Mouse (Mus musculus) liver, embryonic 12.5 days (tissue): ENCODE measurements around the gene 4930595D18Rik. TPM values are rescaled to one million over a fixed set of nuclear protein-coding genes. Genes with fewer than 3 reads are reported as not detected.
A peak's percentile ranks its signal among the peaks of the same experiment; 100 is the strongest.

Experiments used
- ATAC-seq: fragments of 200-750 bp; cut with Nextera tagmentation; 2 replicates; pipeline ENCODE4 v1.8.0; 2017; ENCODE audit warnings: moderate number of reproducible peaks, mild to moderate bottlenecking, moderate library complexity
- H3K27ac ChIP-seq: fragments of 300-500 bp; sonication (generic); 2 replicates; pipeline ENCODE4 v1.5.1; 2016; ENCODE audit warnings: mild to moderate bottlenecking
- H3K27me3 ChIP-seq: fragments of 300-500 bp; sonication (generic); replicated peaks from 2 replicates; pipeline ENCODE4 v1.6.1; 2016; ENCODE audit warnings: mild to moderate bottlenecking, moderate library complexity
- H3K36me3 ChIP-seq: fragments of 300-500 bp; sonication (generic); 2 replicates; pipeline ENCODE4 v1.6.1; 2016; ENCODE audit warnings: mild to moderate bottlenecking, moderate library complexity
- H3K4me1 ChIP-seq: fragments of 300-500 bp; sonication (generic); 2 replicates; pipeline ENCODE4 v1.6.1; 2016
- H3K4me2 ChIP-seq: fragments of 300-500 bp; sonication (generic); 2 replicates; pipeline ENCODE4 v1.6.1; 2016; ENCODE audit warnings: mild to moderate bottlenecking, moderate library complexity
- H3K4me3 ChIP-seq: fragments of 300-500 bp; sonication (generic); 2 replicates; pipeline ENCODE4 v1.5.1; 2016; ENCODE audit warnings: mild to moderate bottlenecking, moderate library complexity
- H3K9ac ChIP-seq: fragments of 300-500 bp; sonication (generic); 2 replicates; pipeline ENCODE4 v1.6.1; 2016; ENCODE audit warnings: mild to moderate bottlenecking, moderate library complexity
- H3K9me3 ChIP-seq: fragments of 300-500 bp; sonication (generic); replicated peaks from 2 replicates; pipeline ENCODE4 v1.6.1; 2016; ENCODE audit warnings: mild to moderate bottlenecking, moderate library complexity
- WGBS: fragments of 180-500 bp; shearing (Covaris S2); methylation state at CpG from one replicate; pipeline ENCODE4 v1.1.7; 2016; ENCODE audit not compliant: insufficient replicate concordance; 5-methylcytosine and 5-hydroxymethylcytosine counted together
- polyA plus RNA-seq: library from polyadenylated mRNA; unstranded; fragments of >200 nt; fragmentation: Nextera tagmentation; extraction: Ambion mirVana; gene quantifications from 2 replicates; pipeline ENCODE4 v1.2.1, GENCODE M21; 2016

The 4930595D18Rik gene
- polyA plus RNA-seq, 1 experiment from 2014 or later, result not detected

- WGBS, result 40% methylated on average over 5 of the region's 5 CpGs
- ATAC-seq, result peak; percentile 95
- Histone ChIP-seq H3K9ac (peak overlapping the region; percentile 53; the same call in 1 of the 2 replicates), H3K4me2 (peak overlapping the region; percentile 32), H3K4me3 (no peak overlapping the region), H3K36me3 (no peaks in the 10 kb centered on the region), H3K27me3 (peaks cover 10% of the 10 kb centered on the region; the same call in 1 of the 2 replicates), H3K9me3 (no peaks in the 10 kb centered on the region), H3K4me1 (peaks cover 54% of the 10 kb centered on the region), H3K27ac (peak overlapping the region; percentile 68)
Measured at GRCm38 (mm10) chr12:111151422-111152156, 32.7 kb downstream of the 4930595D18Rik start.

DNA sequence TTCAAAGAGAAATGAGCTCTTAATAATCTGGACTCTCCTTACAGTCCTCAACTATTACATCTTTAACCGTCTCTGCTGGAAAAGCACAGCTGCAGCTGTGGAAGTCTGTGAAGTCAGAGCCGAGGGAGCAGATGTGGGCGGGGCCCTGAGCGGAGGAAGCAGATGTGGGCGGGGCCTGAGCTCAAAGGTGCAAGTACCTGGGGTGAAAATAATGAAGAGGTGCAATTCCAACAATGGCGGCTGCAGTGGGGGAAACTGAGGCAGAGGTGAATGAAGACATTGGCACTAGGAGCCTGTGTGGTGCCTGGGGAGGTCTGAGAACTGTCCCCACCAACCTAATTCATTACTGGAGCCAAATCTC is 34.1 kb downstream of the 4930595D18Rik start:
- no peak for ATAC-seq
- peak overlapping the region; percentile 41 for H3K4me2 ChIP-seq

GRCm38 (mm10) chr12:111149495-111150235 is 34.6 kb downstream of the 4930595D18Rik start:
- Histone ChIP-seq H3K27me3 (peaks cover 10% of the 10 kb centered on the region; the same call in 1 of the 2 replicates), H3K27ac (no peak overlapping the region), H3K9me3 (no peaks in the 10 kb centered on the region), H3K4me1 (peaks cover 54% of the 10 kb centered on the region), H3K4me2 (peak overlapping the region; percentile 41), H3K36me3 (no peaks in the 10 kb centered on the region), H3K9ac (no peak overlapping the region), H3K4me3 (no peak overlapping the region)
- 43% methylated on average over 17 of the region's 17 CpGs for WGBS
- no peak for ATAC-seq

More for the DNA sequence above, 34.1 kb downstream of the 4930595D18Rik start:
- H3K27ac ChIP-seq, result no peak overlapping the region
- H3K27me3 ChIP-seq, result peaks cover 10% of the 10 kb centered on the region; the same call in 1 of the 2 replicates
- no peaks in the 10 kb centered on the region for H3K9me3 ChIP-seq
- H3K9ac ChIP-seq, result no peak overlapping the region
- peaks cover 54% of the 10 kb centered on the region for H3K4me1 ChIP-seq
- no peak overlapping the region for H3K4me3 ChIP-seq
- H3K36me3 ChIP-seq, result no peaks in the 10 kb centered on the region
- 7% methylated on average over 6 of the region's 6 CpGs for WGBS

- Histone ChIP-seq H3K9ac (no peak overlapping the region), H3K36me3 (no peaks in the 10 kb centered on the region), H3K4me2 (0 out of 2 replicates have a peak overlapping the region, but pooled peaks have one; percentile 0), H3K27ac (no peak overlapping the region), H3K4me1 (peaks cover 30% of the 10 kb centered on the region), H3K27me3 (peaks cover 19% of the 10 kb centered on the region; the same call in 1 of the 2 replicates), H3K9me3 (0 out of 2 replicates have a peak, but pooled peaks cover 5% of the 10 kb centered on the region), H3K4me3 (no peak overlapping the region)
- WGBS, result 58% methylated on average over 9 of the region's 9 CpGs
- ATAC-seq, result peak; percentile 24; the same call in 1 of the 2 replicates
Measured at GRCm38 (mm10) chr12:111145269-111145668, 39.0 kb downstream of the 4930595D18Rik start.

DNA sequence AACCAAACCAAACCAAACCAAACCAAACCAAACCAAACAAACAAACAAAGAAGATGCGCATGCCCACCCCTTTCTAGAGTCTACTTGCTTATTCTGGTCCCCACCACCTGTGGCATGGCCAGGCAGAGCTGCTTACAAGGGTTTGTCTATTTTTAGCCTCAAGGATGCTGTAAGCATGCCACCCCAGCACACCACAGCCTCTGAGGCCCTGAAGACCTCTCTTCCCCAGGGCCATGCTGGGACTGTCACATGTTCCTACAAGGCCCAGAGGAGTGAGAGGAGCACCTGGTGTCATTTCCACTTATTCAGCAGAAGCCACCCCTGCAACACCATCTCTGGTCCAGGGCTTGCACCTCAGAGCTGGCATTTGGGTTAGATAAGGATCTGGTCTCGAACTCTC is 39.7 kb downstream of the 4930595D18Rik start:
- no peak overlapping the region for H3K4me2 ChIP-seq
- no peak overlapping the region for H3K4me3 ChIP-seq
- 78% methylated on average over 2 of the region's 2 CpGs for WGBS
- H3K27ac ChIP-seq, result no peak overlapping the region
- peaks cover 23% of the 10 kb centered on the region for H3K4me1 ChIP-seq
- peaks cover 19% of the 10 kb centered on the region; the same call in 1 of the 2 replicates for H3K27me3 ChIP-seq
- H3K36me3 ChIP-seq, result no peaks in the 10 kb centered on the region
- H3K9ac ChIP-seq, result no peak overlapping the region
- 0 out of 2 replicates have a peak, but pooled peaks cover 5% of the 10 kb centered on the region for H3K9me3 ChIP-seq
- no peak for ATAC-seq

- Histone ChIP-seq H3K27me3 (peaks cover 19% of the 10 kb centered on the region; the same call in 1 of the 2 replicates), H3K36me3 (no peaks in the 10 kb centered on the region), H3K4me3 (no peak overlapping the region), H3K9me3 (0 out of 2 replicates have a peak, but pooled peaks cover 9% of the 10 kb centered on the region), H3K9ac (no peak overlapping the region), H3K27ac (no peak overlapping the region), H3K4me1 (peaks cover 15% of the 10 kb centered on the region), H3K4me2 (peak overlapping the region; percentile 31)
- ATAC-seq, result no peak
- WGBS, result 66% methylated on average over 16 of the region's 16 CpGs
Measured at GRCm38 (mm10) chr12:111143509-111144063, 40.7 kb downstream of the 4930595D18Rik start.

DNA sequence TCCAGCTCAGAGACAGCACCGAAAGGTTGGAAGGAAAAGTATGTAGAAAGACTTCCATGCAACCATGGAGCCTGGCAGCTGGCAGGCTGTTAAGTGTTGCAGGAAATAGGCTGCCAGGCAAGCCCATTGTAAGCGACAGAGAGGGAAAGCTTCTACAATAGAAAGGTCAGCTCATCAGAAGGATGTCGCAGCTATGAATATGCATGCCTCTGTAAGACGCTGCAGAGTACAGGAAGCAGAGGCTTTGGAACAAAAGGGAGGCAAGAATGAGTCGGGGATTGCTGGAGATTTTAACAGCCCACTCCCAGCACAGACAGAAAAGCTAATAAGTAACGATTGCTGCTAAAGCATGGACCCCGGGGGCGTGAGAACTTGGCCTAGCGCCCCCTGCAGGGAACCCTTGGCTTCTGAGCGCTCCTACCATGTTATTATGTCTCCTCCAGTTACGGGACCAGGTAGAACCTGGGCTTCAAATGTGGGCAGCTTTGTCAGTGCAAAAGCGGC is 41.2 kb downstream of the 4930595D18Rik start:
- Histone ChIP-seq H3K27ac (no peak overlapping the region), H3K36me3 (no peaks in the 10 kb centered on the region), H3K9me3 (0 out of 2 replicates have a peak, but pooled peaks cover 9% of the 10 kb centered on the region), H3K4me2 (peak overlapping the region; percentile 31), H3K4me3 (no peak overlapping the region), H3K4me1 (peaks cover 10% of the 10 kb centered on the region), H3K9ac (no peak overlapping the region), H3K27me3 (peaks cover 19% of the 10 kb centered on the region; the same call in 1 of the 2 replicates)
- ATAC-seq, result no peak
- WGBS, result 24% methylated on average over 12 of the region's 12 CpGs

DNA sequence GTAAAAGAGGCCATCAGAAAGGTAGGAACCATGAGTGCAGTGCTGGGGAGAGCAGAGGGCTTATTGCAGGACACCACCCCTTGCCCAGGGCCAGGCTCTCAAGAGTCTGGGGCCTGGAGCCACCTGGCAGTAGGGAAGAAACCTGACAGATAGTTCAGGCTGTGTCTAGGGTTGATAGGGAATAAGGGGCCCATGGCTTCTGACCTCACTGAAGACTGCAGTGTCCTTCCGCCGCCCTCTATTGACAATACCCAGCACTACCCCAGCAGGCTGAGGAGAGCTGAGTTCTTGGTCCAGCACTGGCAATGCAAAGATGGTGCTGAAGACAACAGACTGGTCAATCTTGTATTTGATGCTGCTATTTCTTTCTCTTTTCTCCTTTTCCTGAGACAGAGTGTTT is 47.2 kb downstream of the 4930595D18Rik start:
- no peak overlapping the region for H3K4me2 ChIP-seq
- peak; percentile 54 for ATAC-seq
- peaks cover 6% of the 10 kb centered on the region; the same call in 1 of the 2 replicates for H3K4me1 ChIP-seq
- H3K27ac ChIP-seq, result no peak overlapping the region
- H3K9me3 ChIP-seq, result 0 out of 2 replicates have a peak, but pooled peaks cover 9% of the 10 kb centered on the region
- no peak overlapping the region for H3K9ac ChIP-seq
- no peaks in the 10 kb centered on the region for H3K36me3 ChIP-seq
- no peak overlapping the region for H3K4me3 ChIP-seq
- H3K27me3 ChIP-seq, result no peaks in the 10 kb centered on the region
- 41% methylated on average over 2 of the region's 2 CpGs for WGBS

DNA sequence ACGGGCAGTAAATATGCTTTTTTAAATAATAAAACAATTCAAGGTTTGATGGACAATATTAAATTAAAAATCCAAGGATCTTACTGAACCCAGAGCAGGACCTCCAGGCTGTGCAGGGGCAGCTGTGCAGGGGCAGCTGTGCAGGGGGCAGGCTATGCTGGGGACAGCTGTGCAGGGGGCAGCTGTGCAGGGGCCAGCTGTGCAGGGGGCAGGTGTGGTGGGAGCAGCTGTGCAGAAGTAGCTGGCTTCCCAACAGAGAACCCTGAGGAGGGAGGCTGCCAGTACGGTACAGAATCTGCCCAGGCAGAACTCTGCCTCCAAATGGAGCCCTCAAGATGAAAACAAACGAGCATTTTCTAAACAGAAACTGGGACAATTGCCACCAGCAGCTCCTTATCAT is 48.3 kb downstream of the 4930595D18Rik start:
- no peak overlapping the region for H3K27ac ChIP-seq
- 0 out of 2 replicates have a peak, but pooled peaks cover 9% of the 10 kb centered on the region for H3K9me3 ChIP-seq
- no peak overlapping the region for H3K4me3 ChIP-seq
- ATAC-seq, result no peak
- H3K36me3 ChIP-seq, result no peaks in the 10 kb centered on the region
- H3K27me3 ChIP-seq, result no peaks in the 10 kb centered on the region
- no peak overlapping the region for H3K9ac ChIP-seq
- H3K4me1 ChIP-seq, result peaks cover 6% of the 10 kb centered on the region; the same call in 1 of the 2 replicates
- no peak overlapping the region for H3K4me2 ChIP-seq
- 66% methylated on average over 3 of the region's 3 CpGs for WGBS

DNA sequence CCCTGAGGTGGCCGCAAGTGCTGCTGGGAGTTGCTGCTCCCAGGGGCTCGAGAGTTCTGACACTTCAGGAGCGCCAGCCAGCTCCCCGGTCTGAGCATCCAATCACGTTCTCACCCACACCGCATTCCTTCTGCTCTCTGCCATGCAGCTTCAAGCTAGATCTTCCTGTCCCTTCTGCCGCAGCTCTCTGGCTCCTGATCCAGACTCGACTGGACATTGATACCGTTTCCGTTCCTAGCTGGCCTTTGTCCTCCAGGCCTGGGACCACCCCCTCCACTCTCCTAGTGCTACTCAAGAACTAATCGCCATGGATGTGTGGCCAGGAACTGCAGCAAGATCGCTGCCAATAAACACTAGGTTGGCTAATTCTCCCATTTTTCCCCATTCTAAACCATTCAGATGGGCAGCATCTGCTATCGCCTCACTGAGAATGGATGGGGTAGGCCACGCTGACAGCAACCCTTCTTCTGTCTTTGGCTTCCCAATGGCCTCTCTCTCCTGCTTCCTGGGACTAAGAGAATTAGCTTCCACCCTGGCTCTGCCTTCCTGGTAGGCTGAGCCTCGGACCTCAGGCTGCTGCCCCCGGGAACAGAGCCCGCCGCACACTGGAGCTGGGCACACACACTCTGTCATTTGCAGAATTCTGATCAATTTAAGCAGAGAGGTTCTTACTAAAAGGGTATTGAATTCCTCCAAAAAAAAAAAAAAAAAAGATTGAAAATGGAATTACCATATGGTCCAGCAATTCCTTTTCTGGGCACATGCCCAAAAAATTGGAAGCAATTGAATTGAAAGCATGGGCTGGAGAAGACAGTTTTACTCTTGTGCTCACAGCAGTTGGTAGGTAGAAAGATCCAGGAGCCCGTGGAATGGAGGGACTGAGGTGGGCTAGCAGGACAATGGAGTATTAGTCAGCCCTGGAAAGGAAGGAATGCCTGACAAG is 49.2 kb downstream of the 4930595D18Rik start:
- H3K9ac ChIP-seq, result no peak overlapping the region
- H3K9me3 ChIP-seq, result peaks cover 8% of the 10 kb centered on the region; the same call in 1 of the 2 replicates
- 66% methylated on average over 19 of the region's 19 CpGs for WGBS
- no peaks in the 10 kb centered on the region for H3K27me3 ChIP-seq
- peaks cover 6% of the 10 kb centered on the region; the same call in 1 of the 2 replicates for H3K4me1 ChIP-seq
- no peak overlapping the region for H3K4me3 ChIP-seq
- no peak overlapping the region for H3K27ac ChIP-seq
- ATAC-seq, result no peak
- no peaks in the 10 kb centered on the region for H3K36me3 ChIP-seq
- no peak overlapping the region for H3K4me2 ChIP-seq
